Mouse (Mus musculus): Measurements from ENCODE around the gene Gsto1. TPM values are rescaled to one million over a fixed set of nuclear protein-coding genes. Genes with fewer than 3 reads are reported as not detected.

The Gsto1 gene
- polyA plus RNA-seq (2015; fragmentation: Nextera tagmentation; extraction: Ambion mirVana): 88.0 and 96.7 TPM in 2 replicates

- peaks cover 4% of the 10 kb centered on the region; the same call in 1 of the 2 replicates for H3K27me3 ChIP-seq
- H3K4me3 ChIP-seq: peak within 1 kb of the TSS; percentile 59
- H3K27ac ChIP-seq: no peak within 1 kb of the TSS
- H3K9ac ChIP-seq: peak within 1 kb of the TSS; percentile 50
- no peaks in the 10 kb centered on the region; the same call in 1 of the 2 replicates for H3K36me3 ChIP-seq
- peak; percentile 93 for ATAC-seq (ENCODE audit: borderline replicate concordance, extremely low read depth, low FRiP score, low TSS enrichment)
- no peaks in the 10 kb centered on the region for H3K9me3 ChIP-seq
- peaks cover 15% of the 10 kb centered on the region; the same call in 1 of the 2 replicates for H3K4me1 ChIP-seq
- peak within 1 kb of the TSS; percentile 98 for H3K4me2 ChIP-seq
- under 1% methylated on average over 60 of the region's 60 CpGs for WGBS
Measured at GRCm38 (mm10) chr19:47854796-47855783, at the start of gene Gsto1. Gene Gsto1 (plus strand): TSS chr19:47854970.

GRCm38 (mm10) chr19:47812091-47812490 is 42.7 kb upstream of the Gsto1 start:
- WGBS: 69% methylated on average over 10 of the region's 10 CpGs
- Histone ChIP-seq H3K4me1 (no peaks in the 10 kb centered on the region), H3K27me3 (no peaks in the 10 kb centered on the region), H3K4me2 (no peak overlapping the region), H3K36me3 (no peaks in the 10 kb centered on the region), H3K27ac (no peak overlapping the region), H3K4me3 (no peak overlapping the region), H3K9me3 (no peaks in the 10 kb centered on the region), H3K9ac (no peak overlapping the region)
- ATAC-seq (ENCODE audit: borderline replicate concordance, extremely low read depth, low FRiP score, low TSS enrichment): no peak

GRCm38 (mm10) chr19:47814721-47815120 is 40.0 kb upstream of the Gsto1 start:
- no peak for ATAC-seq (ENCODE audit: borderline replicate concordance, extremely low read depth, low FRiP score, low TSS enrichment)
- Histone ChIP-seq H3K27me3 (no peaks in the 10 kb centered on the region), H3K9me3 (no peaks in the 10 kb centered on the region), H3K4me1 (no peaks in the 10 kb centered on the region), H3K27ac (no peak overlapping the region), H3K36me3 (no peaks in the 10 kb centered on the region), H3K9ac (no peak overlapping the region), H3K4me3 (no peak overlapping the region), H3K4me2 (no peak overlapping the region)
- WGBS: 87% methylated on average over 5 of the region's 5 CpGs

- Histone ChIP-seq H3K27me3 (no peaks in the 10 kb centered on the region), H3K9me3 (no peaks in the 10 kb centered on the region), H3K36me3 (no peaks in the 10 kb centered on the region), H3K4me1 (peaks cover 4% of the 10 kb centered on the region; the same call in 1 of the 2 replicates), H3K9ac (no peak overlapping the region), H3K4me2 (no peak overlapping the region), H3K27ac (no peak overlapping the region), H3K4me3 (no peak overlapping the region)
- no peak for ATAC-seq (ENCODE audit: borderline replicate concordance, extremely low read depth, low FRiP score, low TSS enrichment)
- WGBS: 72% methylated on average over 9 of the region's 9 CpGs
Measured at GRCm38 (mm10) chr19:47817692-47818091, 37.1 kb upstream of the Gsto1 start.

- Histone ChIP-seq H3K36me3 (no peaks in the 10 kb centered on the region), H3K9me3 (no peaks in the 10 kb centered on the region), H3K27ac (no peak overlapping the region), H3K4me1 (peaks cover 4% of the 10 kb centered on the region; the same call in 1 of the 2 replicates), H3K9ac (no peak overlapping the region), H3K4me3 (no peak overlapping the region), H3K27me3 (no peaks in the 10 kb centered on the region), H3K4me2 (no peak overlapping the region)
- WGBS: 24% methylated on average over 8 of the region's 9 CpGs
- no peak for ATAC-seq (ENCODE audit: borderline replicate concordance, extremely low read depth, low FRiP score, low TSS enrichment)
Measured at GRCm38 (mm10) chr19:47820832-47821493, 33.8 kb upstream of the Gsto1 start.

GRCm38 (mm10) chr19:47821494-47821872 is 33.3 kb upstream of the Gsto1 start:
- Histone ChIP-seq H3K9ac (no peak overlapping the region), H3K4me1 (peaks cover 4% of the 10 kb centered on the region; the same call in 1 of the 2 replicates), H3K36me3 (no peaks in the 10 kb centered on the region), H3K4me3 (no peak overlapping the region), H3K27me3 (no peaks in the 10 kb centered on the region), H3K4me2 (no peak overlapping the region), H3K9me3 (no peaks in the 10 kb centered on the region), H3K27ac (no peak overlapping the region)
- no peak for ATAC-seq (ENCODE audit: borderline replicate concordance, extremely low read depth, low FRiP score, low TSS enrichment)
- 41% methylated on average over 7 of the region's 7 CpGs for WGBS

GRCm38 (mm10) chr19:47822143-47822796 is 32.5 kb upstream of the Gsto1 start:
- ATAC-seq (ENCODE audit: borderline replicate concordance, extremely low read depth, low FRiP score, low TSS enrichment): no peak

GRCm38 (mm10) chr19:47824026-47824425 is 30.7 kb upstream of the Gsto1 start:
- WGBS: 62% methylated on average over 5 of the region's 5 CpGs
- Histone ChIP-seq H3K27me3 (no peaks in the 10 kb centered on the region), H3K9me3 (no peaks in the 10 kb centered on the region), H3K27ac (no peak overlapping the region), H3K4me3 (no peak overlapping the region), H3K4me1 (peaks cover 4% of the 10 kb centered on the region; the same call in 1 of the 2 replicates), H3K4me2 (no peak overlapping the region), H3K36me3 (no peaks in the 10 kb centered on the region), H3K9ac (no peak overlapping the region)
- ATAC-seq (ENCODE audit: borderline replicate concordance, extremely low read depth, low FRiP score, low TSS enrichment): no peak

More at GRCm38 (mm10) chr19:47822143-47822796, 32.5 kb upstream of the Gsto1 start:
- H3K9ac ChIP-seq: no peak overlapping the region
- no peaks in the 10 kb centered on the region for H3K9me3 ChIP-seq
- no peak overlapping the region for H3K4me3 ChIP-seq
- H3K4me2 ChIP-seq: no peak overlapping the region
- H3K27ac ChIP-seq: no peak overlapping the region
- WGBS: 10% methylated on average over 8 of the region's 8 CpGs
- H3K36me3 ChIP-seq: no peaks in the 10 kb centered on the region
- peaks cover 4% of the 10 kb centered on the region; the same call in 1 of the 2 replicates for H3K4me1 ChIP-seq
- H3K27me3 ChIP-seq: no peaks in the 10 kb centered on the region

GRCm38 (mm10) chr19:47829913-47830450 is 24.8 kb upstream of the Gsto1 start:
- H3K9ac ChIP-seq: no peak overlapping the region
- ATAC-seq (ENCODE audit: borderline replicate concordance, extremely low read depth, low FRiP score, low TSS enrichment): no peak
- H3K27me3 ChIP-seq: no peaks in the 10 kb centered on the region
- no peaks in the 10 kb centered on the region for H3K4me1 ChIP-seq
- WGBS: 80% methylated on average over 14 of the region's 14 CpGs
- no peak overlapping the region for H3K4me3 ChIP-seq
- no peak overlapping the region for H3K4me2 ChIP-seq
- H3K9me3 ChIP-seq: no peaks in the 10 kb centered on the region
- H3K27ac ChIP-seq: no peak overlapping the region
- no peaks in the 10 kb centered on the region for H3K36me3 ChIP-seq

GRCm38 (mm10) chr19:47831111-47831510 is 23.7 kb upstream of the Gsto1 start:
- Histone ChIP-seq H3K4me3 (no peak overlapping the region), H3K9me3 (no peaks in the 10 kb centered on the region), H3K4me1 (no peaks in the 10 kb centered on the region), H3K4me2 (no peak overlapping the region), H3K27me3 (no peaks in the 10 kb centered on the region), H3K36me3 (no peaks in the 10 kb centered on the region), H3K27ac (no peak overlapping the region), H3K9ac (no peak overlapping the region)
- ATAC-seq (ENCODE audit: borderline replicate concordance, extremely low read depth, low FRiP score, low TSS enrichment): no peak
- 95% methylated on average over 8 of the region's 8 CpGs for WGBS

GRCm38 (mm10) chr19:47832316-47832715 is 22.5 kb upstream of the Gsto1 start:
- Histone ChIP-seq H3K9me3 (no peaks in the 10 kb centered on the region), H3K4me2 (no peak overlapping the region), H3K9ac (no peak overlapping the region), H3K27ac (no peak overlapping the region), H3K4me1 (peaks cover 7% of the 10 kb centered on the region; the same call in 1 of the 2 replicates), H3K4me3 (no peak overlapping the region), H3K27me3 (peaks cover 9% of the 10 kb centered on the region; the same call in 1 of the 2 replicates), H3K36me3 (no peaks in the 10 kb centered on the region)
- WGBS: 72% methylated on average over 16 of the region's 16 CpGs
- ATAC-seq (ENCODE audit: borderline replicate concordance, extremely low read depth, low FRiP score, low TSS enrichment): no peak
